Mouse (Mus musculus): Measurements from ENCODE around the gene Mrpl17.

DNA sequence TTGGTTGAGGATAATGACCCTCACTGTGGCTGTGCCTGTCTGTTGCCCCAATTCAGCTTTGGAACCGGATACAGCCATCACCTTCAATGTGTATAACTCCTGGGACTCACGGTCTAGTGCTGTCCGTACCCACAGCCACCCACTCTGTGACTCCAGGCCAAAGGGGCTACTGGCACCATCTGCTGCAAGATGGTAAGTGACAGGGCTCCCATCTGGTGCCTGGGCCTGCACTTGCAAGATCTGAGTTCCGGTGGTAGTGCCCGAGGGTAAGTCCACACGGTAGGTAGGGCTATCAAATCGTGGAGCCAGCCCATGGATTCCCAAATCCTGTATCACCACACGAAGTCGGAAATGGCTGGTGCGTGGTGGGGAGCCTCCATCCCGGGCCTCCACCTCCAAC is 46.6 kb downstream of the Mrpl17 start:
- TF ChIP-seq CTCF (IDR thresholded peaks at IDR 0.05; ENCODE audit: extremely low read depth, insufficient read depth, low read length) (no peak), POLR2A (IDR thresholded peaks at IDR 0.05; ENCODE audit: extremely low read depth, insufficient read depth, low read length) (no peak)

Data from cortical plate, adult 2 months (tissue).